Mouse (Mus musculus): ENCODE data around the gene Ptgs1.

DNA sequence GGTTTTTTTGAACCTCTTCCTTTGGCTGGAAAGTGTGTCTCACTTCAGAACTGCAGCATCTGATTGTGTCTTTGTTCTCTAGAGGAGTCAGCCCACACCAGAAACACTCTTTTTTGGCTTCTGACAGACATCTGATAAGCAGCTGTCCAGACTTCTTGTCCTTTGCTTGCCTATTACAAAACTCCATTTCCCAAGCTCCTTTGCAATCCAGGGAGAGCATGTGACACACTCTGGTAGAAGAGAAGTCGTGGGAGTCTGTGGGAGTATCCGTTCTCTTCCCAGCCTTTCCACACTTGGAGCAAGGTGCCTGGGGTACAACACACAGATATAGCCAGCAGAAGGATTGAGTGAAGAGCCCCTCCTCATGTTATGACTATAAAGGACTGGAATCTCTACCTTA, 5.6 kb upstream of the Ptgs1 start:
- TF ChIP-seq POLR2A (IDR thresholded peaks at IDR 0.05; ENCODE audit: low read depth, low read length) (no peak), CTCF (IDR thresholded peaks at IDR 0.05; ENCODE audit: extremely low read depth, insufficient read depth, insufficient read length, insufficient replicate concordance) (no peak)
